Mouse (Mus musculus) embryonic stem cell, embryonic (primary cell): ENCODE data around the gene Snx4.
"Not testable (repeated sequence)": the region's sequence is repeated elsewhere in the genome, so short reads cannot be mapped to it uniquely, and the experiment has no call there.

Source experiments
- CTCF ChIA-PET, 4 experiments: fragments of 300-600 bp in 2 of 4; fragments of 350-600 bp in 2 of 4; sonication (Branson Sonifier 250); formaldehyde crosslinking; loops; one replicate each; lab custom pipeline; 2022; ENCODE audit warnings: inconsistent platforms in 2 of 4; lab: Charles Lee
- POLR2A ChIA-PET, 4 experiments: fragments of 300-600 bp in 2 of 4; fragments of 350-600 bp in 2 of 4; sonication (Branson Sonifier 250); formaldehyde crosslinking; loops; one replicate each; lab custom pipeline; 2022; ENCODE audit warnings: antibody characterized with exemption in 4 of 4, inconsistent platforms in 1 of 4; lab: Charles Lee

Gene Snx4

DNA sequence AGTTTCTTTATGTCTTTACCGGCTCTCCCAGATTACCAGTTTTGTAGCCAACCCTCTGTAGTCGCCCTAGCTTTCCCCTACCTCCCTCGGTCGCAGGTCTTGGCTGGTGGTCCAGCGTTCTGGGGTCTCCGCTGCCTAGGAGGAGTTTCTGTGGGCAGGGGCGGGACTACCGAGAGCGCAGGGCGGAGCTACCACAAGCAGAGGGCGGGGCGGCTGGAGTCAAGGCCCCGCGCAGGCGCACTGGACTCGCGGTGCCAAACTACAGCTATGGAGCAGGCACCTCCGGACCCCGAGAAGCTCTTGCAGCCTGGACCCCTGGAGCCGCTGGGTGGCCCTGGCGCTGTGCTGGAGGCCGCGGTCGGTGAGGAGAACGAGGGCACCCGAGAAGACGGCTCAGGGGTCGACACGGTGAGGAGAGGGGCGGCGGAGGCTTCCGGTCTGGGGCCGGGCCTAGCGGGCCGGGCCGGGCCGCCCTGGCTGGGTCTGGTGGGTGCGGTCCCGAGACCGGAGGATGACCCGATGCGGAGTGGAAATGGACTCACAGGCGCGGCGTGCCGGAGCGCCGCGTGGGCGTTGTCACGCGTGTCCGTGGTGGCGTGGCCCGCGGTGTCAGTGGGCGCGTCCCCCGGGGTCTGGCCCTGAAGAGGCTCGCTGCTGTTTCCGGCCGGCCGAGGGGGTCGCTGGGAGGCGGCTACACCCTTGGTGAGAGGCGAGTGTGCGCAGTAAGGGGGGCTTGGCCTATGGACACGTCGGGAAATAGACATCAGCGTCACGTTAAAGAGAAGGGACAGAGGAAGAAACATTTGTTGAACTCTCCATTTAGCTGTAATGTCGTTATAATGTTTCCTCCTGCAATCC is at the start of gene Snx4:
Snx4 (plus strand) TSS at position 249 of the 858 bp plus-strand sequence.
- ChIA-PET CTCF (interaction anchor here (0.5 to 1.0 kb wide), 7 partner anchors 55 to 1392 kb away, joined by 3 to 6 read pairs (median 4); no protein-coding TSS in a partner anchor), POLR2A (interaction anchor here in 3 of 4 experiments (0.6 to 2.3 kb wide), 26 partner anchors 8 to 1246 kb away, joined by 3 to 21 read pairs (median 3); partner anchors contain the start of genes Osbpl11 (in 3 of the 3), Iqcg (in 1 of the 3), Rpl35a (in 1 of the 3) and Zfp148 (in 1 of the 3))

DNA sequence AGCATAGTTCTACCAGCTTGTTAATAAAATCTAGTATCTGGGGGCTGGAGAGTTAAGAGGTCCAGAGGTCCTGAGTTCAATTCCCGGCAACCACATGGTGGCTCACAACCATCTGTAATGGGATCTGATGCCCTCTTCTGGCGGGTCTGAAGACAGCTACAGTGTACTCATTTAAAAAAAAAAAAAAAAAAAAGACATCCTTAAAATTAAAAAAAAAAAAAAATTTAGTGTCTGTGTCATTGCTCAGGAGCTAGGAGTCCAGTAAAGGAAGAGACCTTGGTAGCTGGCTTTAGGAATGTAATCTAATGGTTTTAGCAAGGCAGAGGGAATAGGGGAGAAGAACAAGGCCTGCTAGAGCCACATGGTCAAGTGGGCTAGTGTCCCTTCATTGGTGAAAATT is 40.4 kb upstream of the Snx4 start:
- ChIA-PET CTCF (interaction anchor here (0.5 to 1.2 kb wide), 14 partner anchors 11 to 385 kb away, joined by 3 to 11 read pairs (median 3); no protein-coding TSS in a partner anchor), POLR2A (interaction anchor here (0.6 to 1.2 kb wide), 7 partner anchors 10 to 899 kb away, joined by 3 to 6 read pairs (median 3); no protein-coding TSS in a partner anchor)

DNA sequence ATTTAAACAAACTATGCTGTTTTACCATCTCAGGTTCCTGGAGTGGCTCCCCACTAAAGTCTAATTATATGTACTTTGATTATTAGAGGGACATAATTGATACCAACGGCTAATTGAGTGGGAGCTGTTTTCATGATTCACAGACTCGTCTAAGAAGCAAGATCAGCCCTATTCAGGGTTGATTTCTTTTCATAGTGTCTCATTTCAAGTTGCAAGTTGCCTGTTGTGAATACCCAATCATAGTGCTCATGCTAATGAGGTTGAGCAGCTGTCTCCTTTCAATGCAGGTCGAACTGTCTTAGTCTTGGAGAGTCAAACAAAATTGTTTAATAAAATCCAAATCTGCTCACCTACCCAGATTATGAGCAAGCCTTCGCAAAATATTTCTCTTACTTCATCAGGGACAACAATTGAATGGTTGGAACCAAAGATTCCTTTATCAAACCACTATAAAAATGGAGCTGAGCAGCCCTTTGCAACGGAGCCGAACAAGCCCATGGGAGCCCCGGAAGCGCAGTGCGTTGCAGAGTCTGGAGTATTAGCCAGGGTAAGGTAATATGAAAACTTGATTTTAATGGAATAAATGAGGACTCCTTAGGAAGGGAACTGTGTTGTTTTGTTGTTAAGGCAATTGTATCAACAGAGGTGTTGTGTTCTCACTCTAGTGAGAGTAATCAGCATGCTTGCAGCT is 34.8 kb upstream of the Snx4 start:
- ChIA-PET CTCF (interaction anchor here in 1 of 4 experiments (0.5 kb wide), 1 partner anchor 65 kb away, joined by 3 read pairs; no protein-coding TSS in a partner anchor), POLR2A (interaction anchor here in 1 of 4 experiments (0.8 kb wide), 1 partner anchor 34 kb away, joined by 3 read pairs; the partner anchor contains the start of gene Snx4)

DNA sequence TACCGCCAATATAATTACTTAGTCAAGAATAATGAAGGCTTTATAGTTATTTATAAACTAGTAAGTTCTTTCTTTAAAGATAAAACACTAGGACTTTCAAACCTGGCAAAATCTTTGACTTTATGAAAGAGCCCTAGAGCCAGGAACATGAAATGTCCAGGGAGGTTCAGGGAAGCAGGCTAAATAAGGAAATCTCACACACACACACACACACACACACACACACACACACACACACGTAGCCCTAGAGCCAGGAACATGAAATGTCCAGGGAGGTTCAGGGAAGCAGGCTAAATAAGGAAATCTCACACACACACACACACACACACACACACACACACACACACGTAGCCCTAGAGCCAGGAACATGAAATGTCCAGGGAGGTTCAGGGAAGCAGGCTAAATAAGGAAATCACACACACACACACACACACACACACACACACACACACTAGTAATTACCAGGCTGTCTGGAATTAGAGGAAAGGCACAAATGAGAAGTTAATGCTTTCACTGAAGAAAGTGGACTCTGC is 33.6 kb upstream of the Snx4 start:
- CTCF ChIA-PET = not testable (repeated sequence)
- POLR2A ChIA-PET = interaction anchor here in 1 of 4 experiments (0.6 kb wide), 1 partner anchor 943 kb away, joined by 4 read pairs; no protein-coding TSS in a partner anchor

DNA sequence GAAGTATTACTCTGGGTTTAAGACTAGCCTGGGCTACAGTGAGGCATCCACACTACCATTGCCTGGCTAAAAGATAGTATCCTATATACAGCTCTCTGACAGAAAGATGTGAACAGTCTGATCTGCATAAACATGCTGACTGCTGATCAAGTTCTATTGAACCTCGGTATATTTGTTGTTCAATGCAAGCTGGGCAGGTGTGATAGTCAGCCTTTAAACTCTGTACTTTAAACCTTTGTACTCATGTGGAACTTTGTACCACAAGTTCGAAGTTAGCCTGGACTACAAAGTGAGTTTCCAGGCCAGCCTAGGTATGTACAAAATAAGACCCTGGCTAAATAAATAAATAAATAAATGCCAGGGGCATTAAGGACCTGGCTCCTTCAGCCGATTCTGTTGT is 28.8 kb upstream of the Snx4 start:
- ChIA-PET CTCF (interaction anchor here in 1 of 4 experiments (0.6 kb wide), 1 partner anchor 26 kb away, joined by 3 read pairs; no protein-coding TSS in a partner anchor), POLR2A (interaction anchor here in 2 of 4 experiments (0.8 to 1.4 kb wide), 5 partner anchors 8 to 22 kb away, joined by 3 to 4 read pairs (median 3); no protein-coding TSS in a partner anchor)

DNA sequence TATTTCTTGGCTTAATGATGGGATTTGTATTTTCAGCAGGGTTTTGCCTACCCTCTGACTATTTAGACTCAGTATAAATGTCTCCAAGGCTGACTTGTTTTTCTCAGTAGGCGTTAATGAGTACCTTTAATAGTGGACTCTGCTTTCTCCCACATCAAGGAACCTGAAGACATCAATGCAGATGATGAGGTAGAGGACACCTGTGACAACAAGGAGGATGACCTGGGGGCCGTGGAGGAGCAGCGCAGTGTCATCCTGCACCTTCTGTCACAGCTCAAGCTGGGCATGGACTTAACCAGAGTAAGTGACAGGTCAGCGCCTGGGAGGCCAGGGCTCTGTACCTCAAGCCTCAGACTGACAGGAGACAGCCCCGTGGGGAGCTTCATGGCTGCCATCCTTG is 26.9 kb upstream of the Snx4 start:
- POLR2A ChIA-PET = no interaction called here
- CTCF ChIA-PET = interaction anchor here in 2 of 4 experiments (0.6 to 1.4 kb wide), 2 partner anchors 14 to 336 kb away, joined by 3 to 5 read pairs; no protein-coding TSS in a partner anchor

DNA sequence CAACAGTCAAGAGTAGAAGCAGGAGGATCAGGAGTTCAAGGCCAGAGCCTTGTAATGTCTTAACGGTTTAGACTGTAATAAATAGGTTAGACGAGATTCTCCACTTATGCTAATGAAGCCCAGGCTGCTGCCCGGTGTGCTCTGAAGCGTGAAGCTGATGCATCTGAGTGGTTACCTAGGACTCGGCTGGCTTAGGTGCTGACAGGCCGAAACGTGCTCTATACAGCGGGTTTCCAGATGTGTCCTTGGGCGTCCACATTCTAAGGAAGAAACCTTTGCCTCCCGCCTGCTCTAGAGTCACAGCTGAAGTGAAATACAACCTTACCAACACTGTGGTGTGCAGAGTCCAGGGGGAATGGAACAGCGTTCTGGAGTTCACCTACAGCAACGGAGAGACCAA is 17.1 kb upstream of the Snx4 start:
- ChIA-PET POLR2A (interaction anchor here in 2 of 4 experiments (1.1 to 2.3 kb wide), 5 partner anchors 8 to 20 kb away, joined by 3 to 8 read pairs (median 3); no protein-coding TSS in a partner anchor), CTCF (no interaction called here)

DNA sequence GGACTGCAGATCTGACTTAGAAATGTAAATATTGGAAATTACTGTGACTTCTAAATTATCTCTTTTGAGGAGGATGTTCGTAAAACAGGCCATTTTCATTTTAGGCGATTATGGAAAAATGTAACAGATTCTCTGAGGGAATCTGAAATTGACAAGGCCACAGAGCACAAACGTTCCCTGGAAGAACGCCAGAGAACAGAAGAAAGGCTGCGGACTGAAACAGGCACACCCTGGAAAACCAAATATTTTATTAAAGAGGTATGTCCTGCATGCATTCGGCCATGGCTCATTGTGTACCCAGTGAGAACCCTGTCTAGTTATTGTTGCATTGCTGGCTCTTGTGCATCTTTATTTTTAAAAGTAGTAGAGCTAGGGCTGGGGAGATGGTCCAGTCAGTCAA is 15.1 kb upstream of the Snx4 start:
- CTCF ChIA-PET = no interaction called here
- POLR2A ChIA-PET = interaction anchor here in 1 of 4 experiments (0.6 kb wide), 1 partner anchor 806 kb away, joined by 8 read pairs; the partner anchor contains the start of gene Pcyt1a

DNA sequence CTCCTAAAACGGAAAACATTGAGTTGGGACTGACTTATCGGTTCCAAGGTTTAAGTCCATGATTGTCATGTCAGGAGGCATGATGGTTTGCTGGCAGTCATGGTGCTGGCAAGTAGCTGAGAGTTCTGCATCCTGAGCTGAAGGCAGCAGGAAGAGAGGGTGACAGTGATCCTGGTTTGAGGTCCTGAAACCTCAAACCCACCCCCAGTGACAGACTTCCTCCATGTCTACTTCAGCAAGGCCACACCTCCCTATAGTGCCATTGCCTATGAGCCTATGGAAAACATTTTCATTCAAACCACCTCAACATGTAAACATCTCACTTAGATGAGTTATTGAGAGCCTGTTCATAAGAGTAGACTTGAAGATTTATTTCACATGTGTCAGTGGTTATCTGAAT is 11.9 kb upstream of the Snx4 start:
- CTCF ChIA-PET = no interaction called here
- POLR2A ChIA-PET = interaction anchor here in 1 of 4 experiments (1.1 to 1.8 kb wide), 2 partner anchors 11 to 17 kb away, joined by 3 to 6 read pairs; no protein-coding TSS in a partner anchor

DNA sequence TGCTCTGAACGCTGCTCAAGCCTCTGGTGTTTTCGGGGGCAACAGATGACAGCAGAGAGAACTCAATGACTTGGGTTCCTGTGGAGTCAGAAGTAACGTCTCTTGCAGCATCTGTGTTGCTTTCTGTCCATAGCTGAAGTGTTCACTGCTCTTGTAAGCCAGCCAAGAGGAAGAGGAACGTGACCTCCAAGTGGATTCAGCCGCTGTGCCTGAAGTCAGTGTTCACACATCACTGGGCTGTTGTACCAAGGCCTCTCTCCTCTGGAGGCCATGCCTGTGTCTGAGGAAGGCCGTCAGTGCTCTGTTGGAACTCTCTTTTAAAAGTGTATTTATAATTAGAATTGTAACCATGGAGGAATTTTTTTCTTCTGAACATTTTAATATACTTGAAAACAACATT is 9.2 kb upstream of the Snx4 start:
- ChIA-PET POLR2A (interaction anchor here in 2 of 4 experiments (0.6 to 1.5 kb wide), 3 partner anchors 9 to 680 kb away, joined by 3 to 7 read pairs (median 3); partner anchors contain the start of genes Osbpl11 (in 1 of the 2) and Snx4 (in 1 of the 2)), CTCF (no interaction called here)

DNA sequence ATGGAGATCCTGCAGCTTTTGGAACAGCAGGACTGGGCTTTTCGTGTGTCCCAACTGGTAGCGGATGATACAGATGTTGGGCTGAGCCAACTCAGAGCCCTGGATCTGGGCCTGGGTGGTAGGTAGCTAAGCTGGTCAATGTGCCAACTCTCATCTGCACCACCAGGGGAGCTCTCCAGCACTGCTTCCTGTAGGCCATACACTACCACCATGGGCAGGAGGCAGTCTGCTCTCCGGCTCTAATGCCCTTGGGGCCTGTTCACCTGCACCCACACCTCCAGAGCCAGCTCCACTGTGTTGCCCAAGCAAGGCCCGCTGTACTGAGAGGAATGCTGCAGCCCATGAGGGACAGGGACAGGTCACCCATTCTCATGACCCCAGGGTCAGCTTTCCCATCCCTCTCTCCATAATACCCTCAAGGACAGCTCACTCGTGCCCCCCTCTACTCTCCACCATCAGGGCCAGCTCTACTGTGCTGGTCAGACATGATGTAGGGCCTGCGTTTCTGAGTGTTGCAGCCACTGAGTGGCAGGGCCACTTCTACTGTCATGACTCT is 7.0 kb upstream of the Snx4 start:
- CTCF ChIA-PET = interaction anchor here in 3 of 4 experiments (0.5 to 1.6 kb wide), 8 partner anchors 9 to 705 kb away, joined by 3 to 8 read pairs (median 3); no protein-coding TSS in a partner anchor
- POLR2A ChIA-PET = interaction anchor here in 3 of 4 experiments (0.5 to 2.1 kb wide), 9 partner anchors 12 to 68 kb away, joined by 3 to 10 read pairs (median 3); partner anchors contain the start of gene Osbpl11 (in 1 of the 3)

DNA sequence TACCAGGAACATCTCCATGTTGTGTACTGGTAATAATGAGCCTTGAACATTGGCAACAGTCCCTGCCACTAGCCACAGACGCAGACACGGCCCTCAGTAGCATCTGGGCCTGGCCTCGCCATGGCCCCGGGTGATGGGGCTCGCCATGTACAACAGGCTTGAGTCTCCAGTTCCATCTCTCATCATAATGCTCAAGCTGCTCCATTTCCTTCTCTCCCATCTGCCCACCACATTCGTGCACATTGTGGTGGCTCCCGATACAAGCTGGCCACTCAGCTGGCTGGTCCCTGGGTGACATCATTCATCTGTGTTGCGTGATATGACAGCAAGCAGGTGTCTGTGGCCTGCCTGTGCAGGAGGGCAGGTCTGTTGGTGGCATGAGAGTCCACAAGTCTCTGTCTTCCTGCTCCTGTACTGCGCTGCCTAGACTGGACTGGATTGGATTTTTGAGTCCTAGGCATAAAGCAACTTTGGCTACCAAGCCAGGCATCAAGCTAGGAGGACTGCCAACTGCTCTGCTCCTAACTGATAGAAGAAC is 6.2 kb upstream of the Snx4 start:
- ChIA-PET POLR2A (interaction anchor here in 3 of 4 experiments (0.7 to 2.7 kb wide), 11 partner anchors 8 to 273 kb away, joined by 3 to 10 read pairs (median 3); partner anchors contain the start of genes Iqcg (in 1 of the 3), Osbpl11 (in 1 of the 3) and Rpl35a (in 1 of the 3)), CTCF (interaction anchor here in 2 of 4 experiments (0.6 to 1.3 kb wide), 5 partner anchors 8 to 584 kb away, joined by 3 to 6 read pairs (median 3); no protein-coding TSS in a partner anchor)

DNA sequence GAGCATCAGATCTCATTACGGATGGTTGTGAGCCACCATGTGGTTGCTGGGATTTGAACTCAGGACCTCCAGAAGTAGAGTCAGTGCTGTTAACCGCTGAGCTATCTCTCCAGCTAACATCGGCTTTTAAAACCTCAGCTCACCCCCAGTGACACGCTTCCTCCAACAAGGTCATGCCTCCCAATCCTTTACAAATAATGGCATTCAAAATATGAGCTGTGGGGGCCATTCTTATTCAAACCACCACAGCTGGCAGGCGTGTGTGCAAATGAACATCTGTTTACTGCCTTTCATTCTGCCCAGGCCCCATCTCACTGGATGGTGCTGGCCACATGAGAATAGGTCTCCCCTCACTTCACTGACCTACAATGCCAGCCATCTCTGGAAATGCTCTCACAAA is 4.7 kb upstream of the Snx4 start:
- POLR2A ChIA-PET = interaction anchor here in 3 of 4 experiments (0.6 to 2.7 kb wide), 15 partner anchors 9 to 883 kb away, joined by 3 to 12 read pairs (median 6); partner anchors contain the start of genes Iqcg (in 1 of the 3), Osbpl11 (in 1 of the 3) and Rpl35a (in 1 of the 3)

DNA sequence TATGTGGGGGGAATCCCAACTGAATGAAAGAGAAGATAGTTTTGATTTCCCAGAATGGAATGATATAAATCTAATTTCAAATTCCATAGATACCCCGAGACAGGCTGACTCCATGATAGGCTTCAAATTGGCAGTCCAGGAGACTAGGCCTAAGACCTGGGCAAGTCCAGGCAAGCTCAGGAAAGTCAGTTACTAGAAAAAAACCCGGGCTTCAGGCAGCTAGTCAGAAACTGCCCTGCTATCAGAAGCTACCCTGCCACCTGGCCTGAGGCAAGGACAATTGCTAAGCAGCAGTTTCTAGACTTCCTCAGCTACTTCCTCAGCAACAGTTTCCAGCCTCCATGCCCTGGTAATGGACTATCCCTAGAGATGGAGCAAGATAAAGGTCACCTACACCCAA is 4.2 kb upstream of the Snx4 start:
- ChIA-PET POLR2A (interaction anchor here in 3 of 4 experiments (0.6 to 2.7 kb wide), 12 partner anchors 9 to 266 kb away, joined by 3 to 10 read pairs (median 5); partner anchors contain the start of genes Iqcg (in 2 of the 3), Osbpl11 (in 2 of the 3) and Rpl35a (in 1 of the 3)), CTCF (interaction anchor here in 2 of 4 experiments (0.7 to 1.1 kb wide), 2 partner anchors 53 to 370 kb away, joined by 3 to 7 read pairs; partner anchors contain the start of genes Fyttd1 (in 1 of the 2) and Rubcn (in 1 of the 2))

More for the DNA sequence above, 4.7 kb upstream of the Snx4 start:
- CTCF ChIA-PET = interaction anchor here in 3 of 4 experiments (0.5 to 1.1 kb wide), 6 partner anchors 8 to 638 kb away, joined by 3 to 14 read pairs (median 6); partner anchors contain the start of genes Fyttd1 (in 1 of the 3) and Rubcn (in 1 of the 3)

DNA sequence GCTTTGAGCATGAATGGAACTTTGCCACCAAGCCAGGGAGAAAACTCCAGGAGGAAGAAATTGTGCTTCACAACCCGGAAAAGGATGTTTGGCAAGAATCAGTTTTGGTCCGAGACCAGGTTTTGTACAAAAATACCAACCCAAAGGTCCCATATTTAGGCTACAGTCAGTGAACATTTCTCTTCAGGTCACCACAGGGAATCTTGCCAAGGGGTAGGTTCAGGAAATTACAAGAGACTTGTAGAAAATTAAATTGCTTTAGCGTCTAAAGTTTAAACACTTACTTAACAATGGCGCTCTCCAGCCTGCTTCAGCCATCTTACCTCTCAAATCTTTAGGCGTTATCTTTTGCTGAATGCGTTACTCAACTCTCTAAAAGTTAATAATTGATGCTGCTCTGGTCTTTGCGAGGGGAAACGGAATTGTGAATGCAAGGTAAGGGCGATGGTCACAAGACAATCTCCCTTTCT is 556 bp upstream of the Snx4 start:
- CTCF ChIA-PET = interaction anchor here in 3 of 4 experiments (0.6 to 1.0 kb wide), 6 partner anchors 55 to 1191 kb away, joined by 3 to 5 read pairs (median 4); no protein-coding TSS in a partner anchor

DNA sequence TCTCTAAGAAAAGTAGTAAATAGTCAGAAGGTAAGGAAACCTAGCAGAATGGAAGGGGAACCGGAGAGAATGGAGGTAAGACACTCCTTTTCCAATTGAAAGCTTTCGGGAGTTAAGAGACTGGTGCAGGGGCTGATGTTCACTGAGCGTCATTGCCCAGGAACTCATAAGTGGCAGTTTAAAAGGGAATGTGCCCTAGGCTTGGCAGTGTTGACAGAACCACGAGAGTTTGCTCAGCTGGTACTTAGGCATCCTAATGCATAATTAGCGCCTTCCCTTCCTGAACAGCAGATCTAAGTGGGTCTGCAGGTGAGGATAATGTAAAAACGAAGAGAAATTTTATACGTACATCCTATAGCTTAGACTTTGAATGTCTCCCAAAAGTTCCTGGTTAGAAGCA is 4.4 kb downstream of the Snx4 start:
- ChIA-PET POLR2A (interaction anchor here in 2 of 4 experiments (0.5 to 2.2 kb wide), 5 partner anchors 8 to 1592 kb away, joined by 3 to 6 read pairs (median 3); partner anchors contain the start of gene Dlg1 (in 1 of the 2)), CTCF (interaction anchor here in 2 of 4 experiments (0.6 to 1.3 kb wide), 3 partner anchors 12 to 489 kb away, joined by 3 to 5 read pairs (median 3); no protein-coding TSS in a partner anchor)

More for the DNA sequence above, 556 bp upstream of the Snx4 start:
- POLR2A ChIA-PET = interaction anchor here in 3 of 4 experiments (0.6 to 2.3 kb wide), 25 partner anchors 8 to 1245 kb away, joined by 3 to 21 read pairs (median 3); partner anchors contain the start of genes Osbpl11 (in 3 of the 3), Iqcg (in 1 of the 3), Rpl35a (in 1 of the 3) and Zfp148 (in 1 of the 3)
